Mouse (Mus musculus) olfactory bulb, adult 2 months (tissue): ENCODE results near the gene Atxn7l3.

Experiments
- CTCF ChIP-seq: fragments of 200-500 bp; IDR thresholded peaks from 2 replicates; pipeline ENCODE4 v1.5.1; 2012; ENCODE audit warnings: low read depth, mild to moderate bottlenecking, low read length, moderate library complexity; ENCODE audit not compliant: insufficient read depth
- POLR2A ChIP-seq: fragments of 200-500 bp; IDR thresholded peaks from 2 replicates; pipeline ENCODE4 v1.6.1; 2012; ENCODE audit warnings: mild to moderate bottlenecking, low read depth, low read length, moderate library complexity; ENCODE audit not compliant: insufficient read depth

DNA sequence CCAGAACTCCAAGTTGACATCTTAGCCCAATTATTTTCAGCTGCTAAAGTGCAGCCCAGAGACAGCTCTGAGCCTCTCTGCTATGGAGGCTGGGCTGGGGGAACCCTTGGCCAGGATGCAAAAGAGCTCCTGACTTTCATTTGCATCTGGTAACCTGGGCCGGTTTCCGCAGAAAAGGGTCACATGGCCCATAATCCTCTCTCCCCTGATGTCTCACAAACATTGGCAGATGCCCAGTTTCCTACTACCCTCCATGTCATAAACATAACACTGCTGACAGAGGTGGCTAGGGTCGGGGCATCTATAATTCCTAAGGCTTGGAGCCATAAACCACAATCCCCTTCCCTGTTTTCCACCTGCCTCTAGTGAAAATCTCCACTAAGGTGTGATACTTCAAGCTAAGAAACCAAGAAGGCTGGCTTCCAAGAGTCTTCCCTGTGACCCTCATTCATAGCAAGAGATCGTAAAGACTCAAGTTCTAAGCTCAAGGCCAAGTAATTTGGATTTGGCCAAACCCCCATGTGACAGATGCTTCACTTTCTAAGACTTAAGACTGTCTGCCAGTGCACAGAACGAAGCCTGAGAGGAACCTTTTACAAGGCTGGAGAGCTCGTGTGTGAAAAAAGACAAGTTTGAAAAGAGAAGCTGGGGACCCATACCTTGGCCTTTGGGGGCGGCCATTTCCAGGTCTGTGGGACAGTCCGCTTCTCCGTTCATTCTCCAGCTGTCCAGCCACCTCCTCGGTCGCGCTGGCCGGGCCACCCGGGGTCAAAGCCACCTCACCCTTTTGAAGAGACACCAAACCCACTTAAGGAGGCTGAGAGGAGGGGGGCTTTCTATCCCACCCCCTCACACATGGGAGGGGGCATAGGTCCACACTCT is 19.5 kb upstream of the Atxn7l3 start:
- TF ChIP-seq CTCF (no peak), POLR2A (no peak)
